In the genomic region with DNA sequence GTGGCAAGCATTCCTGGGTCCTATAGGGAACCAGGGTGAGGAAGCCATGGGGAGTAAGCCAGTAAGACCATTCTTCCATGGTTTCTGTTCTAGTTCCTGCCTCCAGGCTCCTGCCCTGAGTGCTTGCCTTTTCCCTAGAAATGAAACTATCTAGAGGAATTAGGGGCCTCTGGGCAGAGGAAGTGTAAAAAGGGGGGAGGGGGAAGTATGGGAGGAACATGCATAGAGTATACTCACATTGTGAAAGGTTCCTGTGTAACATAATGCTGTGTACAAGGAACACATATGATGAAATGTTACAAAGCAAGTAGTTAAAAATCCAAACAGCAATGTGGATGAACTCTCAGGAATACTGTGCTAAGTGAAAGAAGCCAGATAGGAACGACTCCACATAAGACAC, we compare ENCODE assay signal across 16 mouse cellular contexts.
"Had no signal": no experiment of that assay in that cellular context is flagged by ENCODE, and none has a peak within 500 bp of the region (broad histone marks: within the 10 kb centered on the region; RNA-seq: fewer than 3 reads in every experiment).

No protein-coding gene starts in this region.

- H3K4me2 ChIP-seq: limb, embryonic 13.5 days; lung, embryonic 15.5 days; midbrain, embryonic 13.5 days; neural tube, embryonic 15.5 days had no signal

- H3K27ac ChIP-seq: hindbrain, postnatal 0 days; layer of hippocampus, adult 2 months; limb, embryonic 13.5 days; liver, embryonic 14.5 days; lung, embryonic 15.5 days; midbrain, embryonic 13.5 days; neural tube, embryonic 15.5 days; stomach, postnatal 0 days had no signal

- ATAC-seq: hindbrain, postnatal 0 days; midbrain, embryonic 13.5 days had no signal

- DNase-seq: kidney, adult 11 months; kidney, postnatal 10 days; kidney, postnatal 4 days; left cerebral cortex, postnatal 4 days; lung, postnatal 4 days; right cerebral cortex, adult 18-20 months; thymus, postnatal 4 days had no signal

- H3K4me3 ChIP-seq: layer of hippocampus, adult 2 months; limb, embryonic 13.5 days; lung, embryonic 15.5 days; midbrain, embryonic 13.5 days; myocyte; neural tube, embryonic 15.5 days had no signal

- H3K27me3 ChIP-seq: limb, embryonic 13.5 days; lung, embryonic 15.5 days; midbrain, embryonic 13.5 days; neural tube, embryonic 15.5 days had no signal

- H3K4me1 ChIP-seq: limb, embryonic 13.5 days; midbrain, embryonic 13.5 days; neural tube, embryonic 15.5 days had no signal

- H3K9me3 ChIP-seq: lung, embryonic 15.5 days; midbrain, embryonic 13.5 days; neural tube, embryonic 15.5 days had no signal

- H3K36me3 ChIP-seq: limb, embryonic 13.5 days; lung, embryonic 15.5 days; midbrain, embryonic 13.5 days; neural tube, embryonic 15.5 days had no signal

- H3K9ac ChIP-seq: limb, embryonic 13.5 days; liver, embryonic 14.5 days; lung, embryonic 15.5 days; midbrain, embryonic 13.5 days; neural tube, embryonic 15.5 days had no signal
